Mouse (Mus musculus) gonadal fat pad, adult 2 months (tissue): Measurements from ENCODE around the gene Gm28048. TPM values are rescaled to one million over a fixed set of nuclear protein-coding genes. Genes with fewer than 3 reads are reported as not detected.

Experiments used
- DNase-seq: peaks from one replicate; pipeline ENCODE4 v3.0.0-alpha.2; 2012; ENCODE audit warnings: low read depth
- polyA plus RNA-seq: library from polyadenylated mRNA; depleted of rRNA; stranded (reverse); fragments of >200 nt; gene quantifications from 2 replicates; pipeline ENCODE4 v1.2.3, GENCODE M21; 2012; rRNA removed

The Gm28048 gene
- 0.49 TPM in 1 of 2 replicates, not detected in the other for polyA plus RNA-seq

- DNase-seq: no peak
These were observed at the start of gene Gm28048, which contains the start of gene Commd1 for GRCm38 (mm10) chr11:22981984-22982757. TSS of gene Gm28048 (minus strand) at chr11:22982090. TSS of gene Commd1 (minus strand) at chr11:22982382.

GRCm38 (mm10) chr11:23029399-23029798, 47.5 kb upstream of the Gm28048 start:
- DNase-seq: no peak

- DNase-seq: no peak
These were observed 47.1 kb upstream of the Gm28048 start for GRCm38 (mm10) chr11:23028957-23029356.

GRCm38 (mm10) chr11:23024169-23024568, 42.3 kb upstream of the Gm28048 start:
- no peak for DNase-seq

GRCm38 (mm10) chr11:23023155-23023554, 41.3 kb upstream of the Gm28048 start:
- DNase-seq: no peak

GRCm38 (mm10) chr11:23020841-23021240, 39.0 kb upstream of the Gm28048 start:
- DNase-seq: no peak

GRCm38 (mm10) chr11:23020116-23020770, 38.4 kb upstream of the Gm28048 start:
- DNase-seq: no peak

- no peak for DNase-seq
These were observed 36.1 kb upstream of the Gm28048 start for GRCm38 (mm10) chr11:23017943-23018342.

- no peak for DNase-seq
These were observed 33.1 kb upstream of the Gm28048 start for GRCm38 (mm10) chr11:23014996-23015395.

- no peak for DNase-seq
These were observed 31.8 kb upstream of the Gm28048 start for GRCm38 (mm10) chr11:23013580-23014294.

GRCm38 (mm10) chr11:23013096-23013495, 31.2 kb upstream of the Gm28048 start:
- DNase-seq: no peak

- DNase-seq: no peak
These were observed 26.9 kb upstream of the Gm28048 start for GRCm38 (mm10) chr11:23008824-23009200.

- no peak for DNase-seq
These were observed 26.4 kb upstream of the Gm28048 start for GRCm38 (mm10) chr11:23008181-23008823.

GRCm38 (mm10) chr11:23007481-23008180, 25.7 kb upstream of the Gm28048 start, which contains the start of gene Fam161a:
TSS of gene Fam161a (plus strand) at chr11:23007531.
- no peak for DNase-seq

GRCm38 (mm10) chr11:23007166-23007480, 25.2 kb upstream of the Gm28048 start:
- DNase-seq: no peak

GRCm38 (mm10) chr11:23005276-23005675, 23.4 kb upstream of the Gm28048 start:
- DNase-seq: no peak

- DNase-seq: no peak
These were observed 16.4 kb upstream of the Gm28048 start for GRCm38 (mm10) chr11:22998308-22998707.

GRCm38 (mm10) chr11:22995461-22995860, 13.6 kb upstream of the Gm28048 start:
- no peak for DNase-seq

- no peak for DNase-seq
These were observed 12.4 kb upstream of the Gm28048 start for GRCm38 (mm10) chr11:22994271-22994670.

- no peak for DNase-seq
These were observed 9.4 kb upstream of the Gm28048 start for GRCm38 (mm10) chr11:22991218-22991835.
